Mouse (Mus musculus) induced T-regulatory cell, adult 2 months (primary cell): Measurements from ENCODE around the gene Chat.
"Not testable (repeated sequence)": the region's sequence is repeated elsewhere in the genome, so short reads cannot be mapped to it uniquely, and the experiment has no call there.

Experiments
- DNase-seq: peaks from one replicate; pipeline ENCODE4 v3.0.0-alpha.2; 2012; ENCODE audit warnings: low read depth

The Chat gene

GRCm38 (mm10) chr14:32463211-32464040 is 2.4 kb downstream of the Chat start:
- DNase-seq, result no peak

GRCm38 (mm10) chr14:32452552-32452951 is 13.2 kb downstream of the Chat start:
- no peak for DNase-seq

- DNase-seq, result no peak
Observed at GRCm38 (mm10) chr14:32446989-32447388, 18.8 kb downstream of the Chat start.

- DNase-seq, result no peak
Observed at GRCm38 (mm10) chr14:32443446-32443845, 22.3 kb downstream of the Chat start.

GRCm38 (mm10) chr14:32439744-32440143 is 26.0 kb downstream of the Chat start:
- DNase-seq, result no peak

GRCm38 (mm10) chr14:32439316-32439715 is 26.5 kb downstream of the Chat start:
- DNase-seq, result no peak

GRCm38 (mm10) chr14:32437352-32437793 is 28.4 kb downstream of the Chat start:
- no peak for DNase-seq

- DNase-seq, result no peak
Observed at GRCm38 (mm10) chr14:32429030-32429602, 36.7 kb downstream of the Chat start.

- no peak for DNase-seq
Observed at GRCm38 (mm10) chr14:32423946-32424345, 41.8 kb downstream of the Chat start.

GRCm38 (mm10) chr14:32418747-32419146 is 47.0 kb downstream of the Chat start:
- no peak for DNase-seq

GRCm38 (mm10) chr14:32412075-32412474 is 53.7 kb downstream of the Chat start:
- DNase-seq, result no peak

GRCm38 (mm10) chr14:32410084-32410483 is 55.7 kb downstream of the Chat start:
- no peak for DNase-seq

- not testable (repeated sequence) for DNase-seq
Observed at GRCm38 (mm10) chr14:32405399-32405798, 60.4 kb downstream of the Chat start.

- DNase-seq, result peak; percentile 37
Observed at GRCm38 (mm10) chr14:32388196-32388595, 77.6 kb downstream of the Chat start, which contains the start of gene 1700024G13Rik. Gene 1700024G13Rik (minus strand): TSS chr14:32388391.

- no peak for DNase-seq
Observed at GRCm38 (mm10) chr14:32381619-32382018, 84.2 kb downstream of the Chat start.

- no peak for DNase-seq
Observed at GRCm38 (mm10) chr14:32381066-32381465, 84.7 kb downstream of the Chat start.

GRCm38 (mm10) chr14:32380099-32380480 is 85.7 kb downstream of the Chat start:
- DNase-seq, result no peak

- no peak for DNase-seq
Observed at GRCm38 (mm10) chr14:32379395-32380098, 86.2 kb downstream of the Chat start.

- no peak for DNase-seq
Observed at GRCm38 (mm10) chr14:32372510-32372909, 93.3 kb downstream of the Chat start.

- DNase-seq, result no peak
Observed at GRCm38 (mm10) chr14:32369756-32370155, 96.0 kb downstream of the Chat start.

GRCm38 (mm10) chr14:32364359-32364758 is 101.4 kb downstream of the Chat start:
- no peak for DNase-seq
